Mouse (Mus musculus): ENCODE measurements around the gene Dennd1c.

The Dennd1c gene

DNA sequence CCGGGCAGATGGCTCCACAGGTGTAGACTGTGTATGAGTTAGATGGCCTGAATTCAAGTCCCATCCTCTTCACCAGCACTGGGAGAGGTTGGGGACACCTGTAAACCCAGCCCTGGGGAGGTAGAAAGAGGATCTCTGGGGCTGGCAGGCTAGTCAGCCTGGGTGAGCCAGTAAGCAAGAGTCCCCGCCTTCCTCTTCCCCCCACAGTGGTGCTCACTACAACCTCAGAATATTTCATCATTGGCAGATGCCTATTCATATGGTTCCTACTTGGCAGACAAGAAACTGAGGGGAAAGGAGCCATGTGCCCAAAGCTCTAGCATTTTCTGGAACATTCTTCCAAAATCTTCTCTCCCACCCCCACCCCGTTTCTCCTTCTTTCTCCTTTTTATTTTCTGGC lies 29.5 kb downstream of the Dennd1c start:
- no peak for DNase-seq (ENCODE audit: low read depth, low spot score)

DNA sequence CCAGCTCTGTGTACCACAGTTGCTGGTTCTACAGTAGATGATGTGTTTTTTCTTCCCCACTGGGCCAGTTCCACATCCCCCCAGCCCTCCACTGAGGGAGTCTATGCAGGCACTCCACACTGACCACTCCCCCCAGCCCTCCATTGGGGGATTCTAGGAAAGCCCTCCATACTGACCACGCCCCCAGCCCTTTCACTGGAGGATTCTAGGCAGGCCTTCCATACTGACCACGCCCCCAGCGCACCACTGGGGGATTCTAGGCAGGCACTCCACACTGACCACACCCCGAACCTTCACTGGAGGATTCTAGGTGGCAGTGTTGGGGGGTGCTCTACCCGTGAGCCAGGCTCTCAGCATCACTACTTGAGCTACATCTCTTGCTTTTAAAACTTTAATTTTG lies 30.9 kb downstream of the Dennd1c start:
- no peak for DNase-seq (ENCODE audit: low read depth, low spot score)

DNA sequence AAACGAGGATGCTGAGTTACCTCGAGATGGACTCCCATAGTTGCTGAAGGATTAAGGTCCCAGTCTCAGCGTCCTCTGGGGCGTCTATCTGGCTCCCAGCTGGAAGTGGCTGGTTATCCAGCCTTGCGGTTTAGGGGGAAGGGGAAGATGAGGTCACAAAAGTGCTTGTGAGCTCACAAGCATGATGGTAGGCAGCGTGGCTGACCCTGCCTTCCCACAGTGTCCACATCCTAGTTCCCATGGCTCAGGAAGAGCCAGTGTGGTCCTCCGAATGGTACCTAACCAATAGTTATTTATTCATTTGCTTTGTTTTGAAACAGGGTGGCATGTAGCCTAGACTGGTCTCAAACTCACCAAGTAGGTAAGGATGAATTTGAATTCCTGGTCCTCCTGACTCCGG lies 36.8 kb downstream of the Dennd1c start, which contains the start of gene Slc25a41:
TSS of gene Slc25a41 (minus strand) at position 101 of the 400 bp plus-strand sequence.
- DNase-seq (ENCODE audit: low read depth, low spot score), result no peak

DNA sequence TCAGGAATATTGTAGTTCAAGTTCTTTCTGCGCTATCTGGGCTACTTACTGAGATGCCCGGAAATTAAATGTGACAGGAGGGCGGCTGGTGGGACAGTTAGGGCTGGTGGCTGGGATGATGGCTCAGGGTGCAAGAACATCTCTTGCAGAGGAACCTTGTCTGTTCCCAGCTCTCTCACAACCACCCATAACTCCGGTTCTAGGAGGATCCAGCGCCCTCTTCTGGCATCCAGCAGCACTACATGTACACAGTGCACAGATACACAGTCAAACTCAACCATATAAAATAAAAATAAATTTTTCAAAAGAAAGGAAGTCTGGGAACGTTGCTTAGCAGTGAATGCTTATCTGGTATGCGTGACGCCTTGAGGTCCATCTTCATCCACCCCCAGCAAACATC lies 39.3 kb downstream of the Dennd1c start:
- no peak for DNase-seq (ENCODE audit: low read depth, low spot score)

DNA sequence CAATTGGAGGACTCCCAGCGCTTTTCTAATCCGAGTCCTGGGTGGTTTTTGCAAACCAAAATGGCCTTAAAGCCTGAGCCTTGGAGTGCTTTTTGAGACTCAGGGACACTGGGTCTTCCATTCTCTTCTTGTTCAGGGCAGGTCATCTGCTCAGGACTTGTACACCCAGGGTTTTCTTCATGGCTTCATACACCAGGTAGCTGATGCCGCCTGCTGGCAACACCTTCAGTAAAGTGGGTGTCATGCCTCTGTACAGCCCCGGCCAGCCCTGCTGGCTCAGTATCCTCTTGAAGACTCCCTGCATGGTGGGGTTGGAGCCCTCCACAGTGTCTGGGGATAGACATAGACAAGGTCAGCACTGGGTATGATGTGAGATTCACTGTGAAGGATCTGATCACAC lies 45.5 kb downstream of the Dennd1c start:
- DNase-seq (ENCODE audit: low read depth, low spot score), result peak; percentile 22

DNA sequence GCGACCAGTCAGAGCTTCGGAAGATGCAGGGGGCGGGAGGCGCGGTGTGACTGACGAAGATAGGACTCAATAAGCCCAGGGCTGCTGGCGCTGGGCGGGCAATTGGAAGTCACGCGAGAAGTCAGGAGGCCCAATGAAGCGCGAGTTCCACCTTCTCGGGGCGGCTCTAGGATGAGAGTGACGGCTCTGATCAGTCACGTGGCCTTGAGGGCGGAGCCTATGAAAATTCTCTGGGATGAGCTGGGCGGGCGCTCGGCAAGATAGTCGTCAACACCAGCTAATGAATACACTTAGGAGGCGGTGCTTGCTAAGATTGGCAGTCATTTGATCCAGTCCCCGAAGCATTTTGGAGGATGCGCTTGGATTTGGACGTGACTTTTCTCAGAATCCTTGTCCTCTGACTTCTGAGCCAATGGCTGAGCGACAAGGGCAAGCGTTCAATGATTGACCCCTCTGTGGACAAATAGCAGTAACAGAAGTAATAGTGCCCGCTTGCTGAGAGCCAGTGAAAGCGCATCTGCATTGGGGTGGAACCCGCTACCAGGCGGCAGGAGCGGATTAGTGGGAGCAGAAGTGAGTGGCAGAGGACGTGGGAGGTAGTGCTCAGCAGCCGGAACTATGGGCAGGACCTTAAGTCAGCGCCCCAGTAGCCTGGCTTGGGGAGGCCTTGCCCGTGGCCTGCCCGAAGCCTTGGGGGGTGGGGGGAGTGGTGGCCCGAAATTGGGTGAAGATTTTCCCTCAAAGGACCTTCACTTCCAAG lies 46.5 kb downstream of the Dennd1c start:
- peak; percentile 100 for DNase-seq (ENCODE audit: low read depth, low spot score)

DNA sequence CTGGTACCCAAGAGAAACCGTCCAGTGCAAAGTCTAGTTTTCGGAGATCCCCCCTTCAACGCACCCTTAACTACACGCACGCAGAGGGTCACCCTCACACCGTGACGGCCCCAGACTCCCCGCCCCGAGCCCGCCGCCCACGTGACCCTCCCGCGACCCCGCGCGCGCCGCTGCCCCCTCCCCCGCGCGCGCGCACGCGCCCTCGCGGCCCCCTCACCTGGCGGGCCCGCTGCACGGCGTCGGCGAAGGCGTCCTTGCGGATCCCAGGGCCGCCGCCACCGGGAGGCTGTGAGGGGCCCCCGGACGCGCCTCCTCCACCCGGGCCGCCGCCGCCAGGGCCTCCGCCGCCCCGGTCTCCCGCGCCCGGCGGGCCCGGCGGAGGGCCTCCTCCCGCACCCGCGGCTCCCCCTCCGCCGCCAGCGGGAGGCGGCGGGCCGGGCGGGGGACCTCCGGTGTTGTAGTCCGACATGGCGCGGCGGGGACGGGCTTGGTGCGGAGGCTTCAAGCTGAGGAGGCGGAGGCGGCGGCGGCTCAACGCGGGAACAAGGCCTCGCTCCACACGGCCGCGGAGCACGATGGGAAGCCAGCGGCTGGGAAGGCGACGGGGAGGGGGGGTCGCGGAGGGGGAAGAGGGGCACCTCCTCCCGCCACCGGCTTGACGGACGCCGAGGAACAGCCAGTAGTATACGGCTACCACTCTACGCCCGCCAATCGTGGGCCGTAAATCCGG lies 47.2 kb downstream of the Dennd1c start, which contains the start of gene Khsrp:
TSS of gene Khsrp (minus strand) at position 592 of the 730 bp plus-strand sequence.
- no peak for DNase-seq (ENCODE audit: low read depth, low spot score)

DNA sequence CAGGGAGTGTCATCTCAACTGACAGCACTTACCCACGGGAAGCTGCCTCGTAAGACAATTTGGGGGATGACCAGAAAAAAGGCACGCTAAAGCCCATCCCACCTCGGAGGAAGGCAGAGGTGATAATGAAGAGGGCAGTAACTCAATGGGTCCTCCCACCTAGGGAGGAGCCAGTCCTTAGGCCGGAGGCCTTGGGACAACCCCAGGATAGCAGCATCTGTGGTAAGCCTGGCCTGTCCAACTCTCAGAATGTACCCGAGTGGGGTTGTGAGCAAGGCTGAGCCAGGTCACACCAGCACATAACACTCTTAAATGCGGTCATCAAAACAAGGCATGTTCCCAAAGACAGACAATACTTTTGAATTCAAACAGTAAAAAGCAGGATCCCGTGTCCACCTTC lies 48.6 kb downstream of the Dennd1c start:
- DNase-seq (ENCODE audit: low read depth, low spot score), result peak; percentile 76

DNA sequence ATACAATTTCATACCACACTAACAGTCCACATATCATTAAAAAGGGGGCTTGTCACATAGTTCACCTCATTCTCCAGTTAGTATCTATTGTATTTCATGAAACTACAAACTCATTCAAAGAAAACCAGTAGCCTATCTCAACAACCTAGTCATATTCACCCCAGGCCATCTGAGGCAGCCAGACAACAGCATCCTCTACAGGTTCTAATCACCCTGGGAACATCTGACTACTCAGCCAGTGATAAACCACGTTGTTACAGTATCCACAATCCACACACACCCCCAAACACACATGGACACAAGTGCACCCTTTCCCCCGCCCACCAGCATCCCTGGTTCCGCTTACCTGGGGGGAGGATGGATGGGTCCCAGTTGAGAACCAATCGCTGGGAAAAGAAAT lies 50.8 kb downstream of the Dennd1c start:
- DNase-seq (ENCODE audit: low read depth, low spot score), result no peak

DNA sequence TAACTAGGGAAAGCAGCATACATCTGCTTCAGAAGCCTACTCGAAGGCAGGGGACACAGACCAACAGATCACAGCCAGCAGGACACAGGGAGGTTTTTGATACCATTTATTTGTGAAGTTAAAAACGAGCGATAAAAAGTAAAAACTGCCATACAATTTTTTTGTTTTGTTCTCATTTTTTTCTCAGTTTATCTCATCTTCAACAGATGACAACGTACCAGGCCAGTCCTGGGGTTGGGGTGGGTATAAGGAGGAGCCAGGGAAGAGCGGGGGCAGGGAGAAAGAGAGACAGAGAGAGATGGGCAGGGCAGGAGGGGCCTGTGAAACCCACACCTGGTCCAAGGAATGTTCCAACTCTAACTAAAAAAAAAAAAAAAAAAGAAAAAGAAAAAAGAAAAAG lies 57.4 kb downstream of the Dennd1c start:
- no peak for DNase-seq (ENCODE audit: low read depth, low spot score)

DNA sequence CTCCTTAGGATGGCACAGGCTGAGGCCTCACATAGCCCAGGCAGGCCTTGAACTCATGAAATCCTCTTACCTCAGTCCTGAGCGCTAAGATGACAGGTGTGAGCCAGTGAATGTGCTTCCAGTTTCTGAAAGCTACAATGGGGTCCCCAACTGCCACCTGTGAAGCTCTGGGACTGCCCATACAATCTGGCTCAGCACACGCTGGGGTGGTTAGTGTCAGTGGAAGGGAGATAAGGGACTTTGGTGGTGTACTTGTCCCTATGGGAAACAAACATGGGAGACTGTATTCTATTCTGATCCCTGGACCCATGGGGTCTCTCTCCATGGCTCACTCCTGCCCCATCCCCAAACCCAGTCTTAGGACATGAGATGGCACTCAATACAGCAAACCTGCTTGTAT lies 58.6 kb downstream of the Dennd1c start:
- no peak for DNase-seq (ENCODE audit: low read depth, low spot score)
